Mouse (Mus musculus): ENCODE measurements around the gene Ccdc60.
"Not testable (repeated sequence)": the region's sequence is repeated elsewhere in the genome, so short reads cannot be mapped to it uniquely, and the experiment has no call there.

DNA sequence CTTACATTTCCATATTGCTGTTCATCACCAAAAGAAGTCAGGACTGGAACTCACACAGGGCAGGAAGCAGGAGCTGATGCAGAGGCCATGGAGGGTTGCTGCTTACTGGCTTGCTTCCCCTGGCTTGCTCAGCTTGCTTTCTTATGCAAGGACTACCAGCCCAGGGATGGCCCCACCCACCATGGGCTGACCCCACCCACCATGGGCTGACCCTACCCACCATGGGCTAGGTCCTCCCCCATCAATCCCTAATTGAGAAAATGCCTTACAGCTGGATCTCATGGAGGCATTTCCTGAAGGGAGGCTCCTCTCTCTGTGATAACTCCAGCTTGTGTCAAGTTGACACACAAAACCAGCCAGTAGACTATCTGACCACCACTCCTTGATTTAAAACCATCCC lies 142.3 kb downstream of the Ccdc60 start:
- TF ChIP-seq POLR2A (IDR thresholded peaks at IDR 0.05; ENCODE audit: control insufficient read depth, low read depth, low read length); CTCF (IDR thresholded peaks at IDR 0.05; ENCODE audit: control insufficient read depth, insufficient read depth, insufficient replicate concordance, low read depth, low read length): not testable (repeated sequence)

All from testis, adult 2 months (tissue).